Mouse (Mus musculus): ENCODE data around the gene Gramd2. TPM values are rescaled to one million over a fixed set of nuclear protein-coding genes. Genes with fewer than 3 reads are reported as not detected.

Gramd2 gene
- polyA plus RNA-seq, 1 experiment, result 1.8 TPM

DNA sequence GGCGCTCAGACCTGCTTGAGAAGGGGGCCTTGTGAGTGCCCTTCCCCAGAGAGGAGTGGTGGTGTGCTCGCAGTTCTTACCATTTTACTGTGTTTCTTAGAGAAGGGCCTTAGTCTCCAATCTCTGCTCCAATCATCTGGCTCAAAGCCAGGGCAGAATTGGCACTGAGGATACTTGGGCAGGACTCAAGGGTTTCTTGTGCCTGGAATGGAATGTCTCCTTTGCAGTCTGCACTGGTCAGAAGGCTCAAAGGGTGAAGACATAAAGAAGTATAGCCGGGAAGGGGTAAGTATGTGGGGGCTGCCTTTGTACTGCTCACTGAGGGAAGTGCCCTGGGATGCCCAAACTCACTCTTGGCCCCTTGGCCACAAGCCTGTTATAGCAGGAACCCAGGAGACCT, 29.3 kb downstream of the Gramd2 start:
- H3K79me2 ChIP-seq (ENCODE audit: control insufficient read depth, insufficient read depth), result no peaks in the 10 kb centered on the region
- TF ChIP-seq USF1 (IDR thresholded peaks at IDR 0.05; ENCODE audit: low read depth), result no peak
- no peak for TF ChIP-seq CTCF (IDR thresholded peaks at IDR 0.05; ENCODE audit: control insufficient read depth, insufficient read depth, insufficient read length)
- TF ChIP-seq CEBPB (IDR thresholded peaks at IDR 0.05; ENCODE audit: low read depth), result no peak
- TF ChIP-seq MYOG (IDR thresholded peaks at IDR 0.05; ENCODE audit: control insufficient read depth, extremely low read depth, insufficient read length), result no peak
- no peak for TF ChIP-seq MAX (IDR thresholded peaks at IDR 0.05)
- no peak for TF ChIP-seq FOSL1 (IDR thresholded peaks at IDR 0.05; ENCODE audit: insufficient read depth, low read length, poor library complexity, severe bottlenecking)
- no peak for TF ChIP-seq MYOD1 (IDR thresholded peaks at IDR 0.05; ENCODE audit: control insufficient read depth, insufficient read length, low read depth)
- H3K27me3 ChIP-seq (ENCODE audit: control insufficient read depth, insufficient read depth, insufficient read length), result no peaks in the 10 kb centered on the region
- no peak overlapping the region for H3K4me3 ChIP-seq (ENCODE audit: insufficient read depth, poor library complexity, severe bottlenecking)
- H3ac ChIP-seq (ENCODE audit: control insufficient read depth, insufficient read length, low read depth), result no peak overlapping the region
- H3K79me3 ChIP-seq (ENCODE audit: low read depth), result no peaks in the 10 kb centered on the region
- H3K36me3 ChIP-seq (ENCODE audit: control insufficient read depth, insufficient read depth), result no peaks in the 10 kb centered on the region

DNA sequence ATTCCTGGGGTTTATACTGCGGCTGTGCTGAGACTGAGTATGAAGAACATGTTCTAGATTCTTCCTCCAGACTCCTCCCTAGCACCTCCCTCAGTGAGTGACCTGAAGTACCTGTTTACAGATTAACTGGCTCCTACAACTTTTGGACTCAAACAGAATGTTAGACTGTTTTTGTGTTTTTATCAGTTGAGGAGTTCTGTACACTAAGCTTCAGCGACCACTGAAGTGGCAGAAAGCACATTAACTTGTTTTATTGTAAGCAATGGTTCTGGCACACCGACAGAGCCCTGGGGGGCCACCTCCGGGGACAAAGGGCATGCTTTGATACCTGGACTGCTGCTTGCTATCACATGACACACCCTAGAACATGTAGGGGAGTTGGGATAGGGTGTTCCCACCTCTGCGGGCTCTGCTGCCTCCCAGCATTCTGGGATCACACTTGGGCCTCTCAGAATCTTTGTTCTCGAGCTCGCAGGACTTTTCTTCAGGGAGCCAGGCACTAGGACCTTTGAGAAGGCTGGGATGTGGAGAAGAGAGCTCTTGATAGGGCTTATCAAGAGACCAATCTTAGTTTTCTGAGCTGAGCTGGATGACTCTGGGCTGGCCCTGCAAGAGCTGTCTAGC, 36.4 kb downstream of the Gramd2 start:
- no peaks in the 10 kb centered on the region for H3K27me3 ChIP-seq (ENCODE audit: control insufficient read depth, insufficient read depth, insufficient read length)
- H3K79me3 ChIP-seq (ENCODE audit: low read depth), result no peaks in the 10 kb centered on the region
- no peaks in the 10 kb centered on the region for H3K79me2 ChIP-seq (ENCODE audit: control insufficient read depth, insufficient read depth)
- H3ac ChIP-seq (ENCODE audit: control insufficient read depth, insufficient read length, low read depth), result no peak overlapping the region
- TF ChIP-seq CTCF (IDR thresholded peaks at IDR 0.05; ENCODE audit: control insufficient read depth, insufficient read depth, insufficient read length), result no peak
- H3K4me3 ChIP-seq (ENCODE audit: insufficient read depth, poor library complexity, severe bottlenecking), result no peak overlapping the region
- H3K36me3 ChIP-seq (ENCODE audit: control insufficient read depth, insufficient read depth), result no peaks in the 10 kb centered on the region

GRCm38 (mm10) chr9:59718237-59718636, 38.3 kb downstream of the Gramd2 start:
- H3K79me2 ChIP-seq (ENCODE audit: control insufficient read depth, insufficient read depth), result no peaks in the 10 kb centered on the region
- H3ac ChIP-seq (ENCODE audit: control insufficient read depth, insufficient read length, low read depth), result no peak overlapping the region
- H3K27me3 ChIP-seq (ENCODE audit: control insufficient read depth, insufficient read depth, insufficient read length), result no peaks in the 10 kb centered on the region
- no peak overlapping the region for H3K4me3 ChIP-seq (ENCODE audit: insufficient read depth, poor library complexity, severe bottlenecking)
- no peaks in the 10 kb centered on the region for H3K79me3 ChIP-seq (ENCODE audit: low read depth)
- TF ChIP-seq MYOD1 (IDR thresholded peaks at IDR 0.05; ENCODE audit: control insufficient read depth, insufficient read length, low read depth), result no peak
- TF ChIP-seq MYOG (IDR thresholded peaks at IDR 0.05; ENCODE audit: control insufficient read depth, extremely low read depth, insufficient read length), result no peak
- TF ChIP-seq USF1 (IDR thresholded peaks at IDR 0.05; ENCODE audit: low read depth), result no peak
- no peak for TF ChIP-seq CTCF (IDR thresholded peaks at IDR 0.05; ENCODE audit: control insufficient read depth, insufficient read depth, insufficient read length)
- no peaks in the 10 kb centered on the region for H3K36me3 ChIP-seq (ENCODE audit: control insufficient read depth, insufficient read depth)

DNA sequence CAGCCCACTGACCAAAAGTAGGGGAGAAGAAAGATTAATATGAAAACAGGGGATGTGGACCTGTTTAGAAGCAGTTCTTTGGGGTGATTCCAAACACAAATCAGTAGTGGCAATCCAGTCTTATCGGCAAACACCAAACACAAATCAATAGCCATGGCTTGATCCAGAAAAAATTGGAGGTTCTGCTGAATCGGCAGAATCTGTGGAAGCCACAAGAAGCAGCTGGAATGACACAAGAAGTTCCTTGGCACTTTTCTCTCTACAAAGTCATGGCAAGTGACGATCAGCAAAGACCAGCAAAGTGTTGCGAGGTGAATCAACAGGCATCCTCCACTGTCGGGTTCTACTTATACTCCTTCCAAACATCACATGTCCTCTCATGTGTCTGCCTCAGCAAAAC, 41.2 kb downstream of the Gramd2 start:
- TF ChIP-seq CTCF (IDR thresholded peaks at IDR 0.05; ENCODE audit: control insufficient read depth, insufficient read depth, insufficient read length), result no peak
- no peak for TF ChIP-seq USF1 (IDR thresholded peaks at IDR 0.05; ENCODE audit: low read depth)
- TF ChIP-seq MAX (IDR thresholded peaks at IDR 0.05), result no peak
- no peak for TF ChIP-seq FOSL1 (IDR thresholded peaks at IDR 0.05; ENCODE audit: insufficient read depth, low read length, poor library complexity, severe bottlenecking)
- no peak for TF ChIP-seq MYOG (IDR thresholded peaks at IDR 0.05; ENCODE audit: control insufficient read depth, extremely low read depth, insufficient read length)
- no peak for TF ChIP-seq CEBPB (IDR thresholded peaks at IDR 0.05; ENCODE audit: low read depth)
- no peak for TF ChIP-seq MYOD1 (IDR thresholded peaks at IDR 0.05; ENCODE audit: control insufficient read depth, insufficient read length, low read depth)
- Histone ChIP-seq H3K4me3 (ENCODE audit: insufficient read depth, poor library complexity, severe bottlenecking) (no peak overlapping the region), H3K79me2 (ENCODE audit: control insufficient read depth, insufficient read depth) (no peaks in the 10 kb centered on the region), H3K79me3 (ENCODE audit: low read depth) (no peaks in the 10 kb centered on the region), H3ac (ENCODE audit: control insufficient read depth, insufficient read length, low read depth) (no peak overlapping the region), H3K36me3 (ENCODE audit: control insufficient read depth, insufficient read depth) (no peaks in the 10 kb centered on the region), H3K27me3 (ENCODE audit: control insufficient read depth, insufficient read depth, insufficient read length) (no peaks in the 10 kb centered on the region)

- TF ChIP-seq CTCF (IDR thresholded peaks at IDR 0.05; ENCODE audit: control insufficient read depth, insufficient read depth, insufficient read length), result peak; percentile 56
- no peak for TF ChIP-seq CEBPB (IDR thresholded peaks at IDR 0.05; ENCODE audit: low read depth)
- Histone ChIP-seq H3K79me2 (ENCODE audit: control insufficient read depth, insufficient read depth) (no peaks in the 10 kb centered on the region), H3K79me3 (ENCODE audit: low read depth) (no peaks in the 10 kb centered on the region), H3K36me3 (ENCODE audit: control insufficient read depth, insufficient read depth) (no peaks in the 10 kb centered on the region), H3K27me3 (ENCODE audit: control insufficient read depth, insufficient read depth, insufficient read length) (no peaks in the 10 kb centered on the region), H3ac (ENCODE audit: control insufficient read depth, insufficient read length, low read depth) (no peak overlapping the region), H3K4me3 (ENCODE audit: insufficient read depth, poor library complexity, severe bottlenecking) (no peak overlapping the region)
Measured at GRCm38 (mm10) chr9:59723096-59723657, 43.2 kb downstream of the Gramd2 start.

DNA sequence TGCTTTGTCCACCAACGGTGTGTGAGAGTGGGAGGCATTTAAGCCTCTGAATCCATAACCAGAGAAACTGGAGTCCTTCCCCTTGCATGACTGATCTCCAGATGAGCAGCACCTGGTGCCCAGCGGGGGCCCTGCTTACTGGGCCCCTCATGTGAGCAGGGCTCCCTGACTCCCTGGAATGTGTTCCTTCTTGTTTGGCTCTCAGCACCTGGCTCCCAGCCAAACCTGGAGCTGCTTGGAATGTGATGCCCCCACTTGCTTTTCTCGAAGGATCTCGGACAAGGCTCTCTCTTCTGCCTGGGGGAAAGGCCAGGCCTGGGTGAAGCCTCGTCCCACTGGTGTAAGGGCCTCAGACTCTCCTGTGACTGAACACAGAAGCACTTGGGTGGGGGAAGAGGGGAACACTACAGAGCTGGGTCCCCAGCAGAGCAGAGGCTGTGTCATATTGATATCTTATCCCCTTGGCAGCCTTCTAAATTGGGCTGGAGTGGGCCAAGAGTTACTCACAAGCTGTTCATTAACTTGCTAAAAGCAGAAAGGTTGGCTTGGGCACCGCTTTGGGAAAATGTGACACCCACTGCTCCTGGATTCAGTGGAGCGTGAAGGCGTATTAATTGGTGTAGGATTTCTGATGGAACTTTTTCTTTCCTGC, 44.0 kb downstream of the Gramd2 start:
- no peak for TF ChIP-seq CEBPB (IDR thresholded peaks at IDR 0.05; ENCODE audit: low read depth)
- TF ChIP-seq MYOD1 (IDR thresholded peaks at IDR 0.05; ENCODE audit: control insufficient read depth, insufficient read length, low read depth), result no peak
- TF ChIP-seq CTCF (IDR thresholded peaks at IDR 0.05; ENCODE audit: control insufficient read depth, insufficient read depth, insufficient read length), result no peak
- no peak for TF ChIP-seq MYOG (IDR thresholded peaks at IDR 0.05; ENCODE audit: control insufficient read depth, extremely low read depth, insufficient read length)
- TF ChIP-seq USF1 (IDR thresholded peaks at IDR 0.05; ENCODE audit: low read depth), result no peak
- no peak for TF ChIP-seq FOSL1 (IDR thresholded peaks at IDR 0.05; ENCODE audit: insufficient read depth, low read length, poor library complexity, severe bottlenecking)
- no peak for TF ChIP-seq MAX (IDR thresholded peaks at IDR 0.05)
- Histone ChIP-seq H3K4me3 (ENCODE audit: insufficient read depth, poor library complexity, severe bottlenecking) (no peak overlapping the region), H3K36me3 (ENCODE audit: control insufficient read depth, insufficient read depth) (no peaks in the 10 kb centered on the region), H3K79me3 (ENCODE audit: low read depth) (no peaks in the 10 kb centered on the region), H3K27me3 (ENCODE audit: control insufficient read depth, insufficient read depth, insufficient read length) (no peaks in the 10 kb centered on the region), H3K79me2 (ENCODE audit: control insufficient read depth, insufficient read depth) (no peaks in the 10 kb centered on the region), H3ac (ENCODE audit: control insufficient read depth, insufficient read length, low read depth) (no peak overlapping the region)

Measured in C2C12 (cell line).